Mouse (Mus musculus): ENCODE results near the gene Slc37a2.

The Slc37a2 gene

DNA sequence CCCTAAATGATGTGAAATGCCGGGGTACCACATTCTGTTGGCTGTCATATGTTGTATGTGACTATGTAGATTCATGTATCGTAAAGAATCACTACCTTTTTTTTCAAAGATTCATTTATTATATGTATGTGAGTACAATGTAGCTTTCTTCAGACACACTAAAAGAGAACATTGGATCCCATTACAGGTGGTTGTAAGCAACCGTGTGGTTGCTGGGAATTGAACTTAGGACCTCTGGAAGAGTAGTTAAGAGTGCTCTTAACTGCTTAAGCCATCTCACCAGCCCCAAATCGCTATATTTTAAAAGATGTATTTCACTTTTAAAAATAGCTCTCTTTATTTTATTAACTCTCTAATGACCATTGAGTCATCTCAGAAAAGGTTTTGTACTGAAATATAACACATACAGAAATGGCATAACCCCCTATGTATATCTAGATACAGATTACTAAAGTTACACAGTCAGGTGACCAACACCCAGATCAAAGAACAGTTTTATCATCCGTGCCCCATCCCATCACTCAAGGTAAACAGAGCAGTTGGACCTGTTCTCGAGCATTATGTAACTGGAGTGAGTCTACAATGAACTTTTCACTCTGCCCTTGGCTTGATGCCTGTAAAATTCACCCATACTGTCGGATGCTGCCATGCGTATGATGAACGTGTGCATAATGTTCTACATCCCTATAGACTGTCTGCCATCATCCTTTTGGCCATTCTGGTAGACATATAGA, 41.0 kb downstream of the Slc37a2 start:
- peak; percentile 15 to 28 for DNase-seq

DNA sequence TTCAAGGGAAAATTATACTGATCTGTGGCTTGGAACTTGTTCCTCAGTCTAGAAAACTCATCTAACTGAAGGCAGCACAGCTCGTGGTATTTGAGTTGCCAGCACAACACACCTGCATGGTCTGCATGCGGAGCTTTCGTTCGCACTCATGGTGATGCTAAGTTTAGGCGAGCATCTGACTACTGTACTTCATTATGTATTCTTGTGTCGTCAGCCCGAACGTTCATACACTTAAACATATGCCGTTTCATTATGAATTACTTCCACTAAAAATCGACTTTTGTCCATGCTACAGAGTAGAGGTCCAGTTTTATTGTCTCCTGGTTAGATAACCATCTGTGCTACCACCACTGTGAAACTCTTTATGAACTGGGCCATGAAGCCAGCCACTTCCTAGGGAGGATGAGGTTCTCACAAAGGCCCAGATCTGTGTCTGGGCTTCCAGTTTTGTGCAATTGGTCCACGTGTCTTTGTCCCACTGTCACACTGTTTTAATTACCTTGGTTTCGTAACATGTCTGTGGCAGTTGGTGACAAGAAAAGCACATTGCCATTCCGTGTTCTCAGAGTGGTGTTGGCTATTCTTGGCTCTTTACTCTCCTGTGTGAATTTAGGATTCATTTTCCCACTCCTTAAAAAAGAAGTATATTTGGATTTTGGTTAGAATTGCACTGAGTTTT, 42.3 kb downstream of the Slc37a2 start:
- no peak for DNase-seq

DNA sequence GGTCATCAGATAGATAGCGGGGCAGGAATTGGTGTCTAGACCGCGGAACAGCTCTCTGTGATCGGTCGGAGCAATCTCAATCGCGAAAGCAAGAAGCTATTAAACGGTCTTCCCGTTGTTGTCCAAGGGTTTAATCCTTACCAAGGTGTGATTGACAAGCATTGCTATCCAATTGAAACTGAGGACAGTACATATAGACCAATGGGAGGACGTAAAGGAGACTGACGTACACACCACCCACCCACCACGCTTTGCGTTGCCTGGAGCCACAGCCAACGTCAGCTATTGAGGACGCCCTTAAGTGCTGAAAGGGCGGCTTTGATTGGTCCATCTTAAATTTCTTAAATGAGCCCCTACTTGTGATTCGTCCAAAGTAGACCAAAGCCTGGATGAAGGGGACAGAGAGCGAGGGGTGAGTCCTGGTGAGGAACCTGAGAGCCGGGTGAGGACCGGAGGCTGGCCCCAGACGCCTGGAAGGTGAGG, 47.6 kb downstream of the Slc37a2 start, which contains the start of gene Tmem218:
Tmem218 (plus strand) TSS at position 295 of the 483 bp plus-strand sequence.
- DNase-seq: peak; percentile 91 to 97

DNA sequence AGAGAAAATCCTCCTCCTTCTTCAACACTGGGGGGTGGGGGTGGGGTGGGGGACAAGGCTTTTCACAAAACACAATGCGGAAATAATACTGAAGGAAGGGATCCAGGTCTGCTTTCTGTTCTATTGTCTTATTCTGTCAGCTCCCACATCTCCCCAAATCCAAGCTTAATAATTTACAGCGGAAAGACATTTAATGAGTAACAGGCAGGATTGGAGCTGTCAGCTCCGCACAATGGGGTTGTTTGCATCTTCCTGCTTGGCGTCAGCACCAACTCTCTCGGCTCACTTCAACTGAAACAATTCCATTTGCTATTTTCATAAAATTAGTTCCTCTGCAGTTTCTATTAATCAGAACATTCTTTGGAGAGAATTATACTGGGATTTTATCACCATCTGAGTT, 51.7 kb downstream of the Slc37a2 start:
- peak; percentile 32 to 66 for DNase-seq

DNA sequence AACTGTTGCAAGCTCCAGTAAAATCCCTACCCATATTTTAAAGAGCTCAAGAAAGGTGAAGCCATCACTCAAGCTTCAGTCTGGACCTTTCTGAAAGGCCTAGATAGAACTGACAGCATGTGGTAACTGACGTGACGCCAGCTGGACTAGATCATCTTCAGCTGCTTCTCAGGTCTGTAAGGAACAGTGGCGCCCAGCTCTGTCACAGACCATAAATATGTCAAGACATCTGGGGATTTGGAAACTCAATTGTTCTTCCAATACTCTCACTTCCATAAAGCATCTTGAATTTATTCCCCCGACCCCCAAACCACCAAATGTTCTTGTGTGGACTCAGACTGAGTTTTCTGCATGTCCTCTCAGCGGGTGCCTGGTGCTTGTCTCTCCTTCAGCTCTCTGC, 55.1 kb downstream of the Slc37a2 start:
- no peak for DNase-seq

DNA sequence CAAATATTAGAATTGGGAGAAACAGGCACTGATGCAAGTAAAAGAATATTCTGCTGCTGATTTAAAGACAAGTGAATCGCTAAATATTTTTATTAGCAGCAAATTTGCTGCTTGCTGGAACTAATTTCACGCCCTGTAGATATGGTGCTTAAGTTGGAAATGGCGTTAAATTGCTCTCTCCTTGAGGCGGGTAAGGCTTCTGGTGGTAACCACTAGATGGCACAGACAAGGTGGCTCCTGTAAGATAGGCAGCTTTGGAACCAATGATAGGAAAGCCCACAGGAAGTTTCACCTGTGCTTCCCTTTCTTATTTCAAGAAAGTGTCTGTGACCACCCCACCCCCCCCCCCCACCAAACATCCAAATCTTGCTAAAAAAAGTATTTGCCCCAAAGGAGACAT, 58.5 kb downstream of the Slc37a2 start:
- DNase-seq: no peak

DNA sequence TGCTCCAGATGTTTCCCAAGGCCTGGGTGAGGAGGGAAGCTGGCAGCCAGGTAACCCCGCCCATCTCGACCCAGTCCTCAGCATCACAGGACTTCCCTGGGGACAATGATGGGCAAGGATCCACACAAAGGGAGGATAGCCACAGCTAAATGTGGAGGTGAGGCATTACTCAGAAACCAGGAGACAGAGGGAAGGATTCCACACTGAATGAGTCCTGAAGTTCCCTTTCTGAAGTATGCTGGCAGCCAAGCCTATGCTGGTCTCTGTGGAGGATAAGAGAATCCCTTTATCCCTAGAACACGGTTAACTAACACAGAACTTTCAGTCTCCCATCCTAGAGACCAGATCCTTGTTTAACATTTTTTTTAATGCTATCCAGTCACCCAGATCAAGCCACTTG, 67.5 kb downstream of the Slc37a2 start:
- no peak for DNase-seq

DNA sequence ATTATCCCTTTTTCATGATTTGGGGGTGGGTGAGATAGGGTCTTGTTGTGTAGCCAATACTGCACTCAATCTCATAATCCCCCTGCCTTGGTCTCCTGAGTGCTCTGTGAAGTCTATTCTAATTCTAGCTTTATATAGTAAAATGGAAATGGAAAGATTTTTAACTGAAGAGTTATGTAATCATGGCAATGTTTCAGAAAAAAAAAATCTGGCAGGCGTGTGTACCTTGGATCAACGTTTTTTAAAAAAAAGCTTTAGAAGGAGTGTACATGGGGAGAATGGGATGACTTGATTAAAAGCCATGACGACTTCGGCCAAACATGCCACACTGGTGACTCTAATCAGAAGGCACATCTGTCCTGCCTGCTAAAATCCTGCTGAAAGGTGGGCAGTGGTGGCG, 68.1 kb downstream of the Slc37a2 start:
- DNase-seq: no peak

DNA sequence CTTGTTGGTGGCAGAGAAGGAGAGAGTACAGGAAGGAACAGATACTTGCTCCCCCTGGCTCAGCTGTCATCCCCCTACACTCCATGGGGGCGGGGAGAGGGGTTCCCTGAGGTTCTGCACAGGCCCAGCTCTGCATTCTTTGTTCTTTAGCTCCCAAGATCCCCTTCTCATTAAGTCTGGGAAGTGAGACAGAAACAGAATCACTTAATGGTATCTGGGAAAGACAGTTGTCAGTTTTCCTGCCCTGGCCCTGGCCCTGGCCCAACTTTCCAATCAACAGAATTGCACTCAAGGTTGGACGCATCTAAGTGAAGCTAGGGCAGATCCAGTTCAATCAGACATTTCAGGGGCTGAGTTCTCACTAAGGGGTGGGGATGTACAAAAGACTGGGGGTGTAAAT, 72.4 kb downstream of the Slc37a2 start:
- no peak for DNase-seq

DNA sequence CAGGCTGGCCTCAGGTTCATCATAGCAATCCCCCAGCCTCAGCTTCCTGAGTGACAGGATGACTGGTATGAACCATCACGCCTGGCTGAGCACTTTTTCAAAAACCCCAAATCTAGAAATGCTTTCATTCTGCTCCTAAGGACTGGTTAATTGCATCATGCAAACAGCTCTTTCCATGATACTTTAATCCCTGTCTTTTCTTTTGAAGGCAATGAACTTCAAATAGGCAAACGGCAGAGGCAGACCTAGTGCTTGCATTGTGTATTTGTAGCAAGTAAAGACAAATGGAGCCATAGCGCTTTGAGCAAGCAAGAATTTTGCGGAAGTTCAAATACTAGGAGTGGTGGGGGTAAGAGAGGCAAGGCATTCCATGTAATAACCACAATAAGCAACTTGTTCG, 73.9 kb downstream of the Slc37a2 start:
- DNase-seq: no peak

DNA sequence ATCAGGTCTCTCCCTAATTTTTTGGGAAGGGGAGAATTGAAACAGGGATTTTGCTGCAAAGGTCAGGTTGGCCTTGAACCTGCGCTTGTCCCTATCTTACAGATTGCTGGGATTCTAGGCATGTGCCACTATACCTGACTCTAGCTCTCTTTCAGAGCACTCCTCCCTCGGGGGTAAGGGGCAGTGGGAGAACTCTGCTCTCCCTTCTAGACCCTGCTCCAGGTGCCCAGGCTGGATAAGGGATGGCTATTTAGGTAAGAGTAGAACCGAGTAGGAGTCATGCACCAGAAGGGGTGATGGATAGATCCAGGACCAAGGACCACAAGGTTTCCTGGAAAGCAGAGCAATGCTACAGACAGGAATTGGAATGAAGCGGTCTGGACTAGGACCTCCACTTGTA, 75.9 kb downstream of the Slc37a2 start:
- DNase-seq: no peak

DNA sequence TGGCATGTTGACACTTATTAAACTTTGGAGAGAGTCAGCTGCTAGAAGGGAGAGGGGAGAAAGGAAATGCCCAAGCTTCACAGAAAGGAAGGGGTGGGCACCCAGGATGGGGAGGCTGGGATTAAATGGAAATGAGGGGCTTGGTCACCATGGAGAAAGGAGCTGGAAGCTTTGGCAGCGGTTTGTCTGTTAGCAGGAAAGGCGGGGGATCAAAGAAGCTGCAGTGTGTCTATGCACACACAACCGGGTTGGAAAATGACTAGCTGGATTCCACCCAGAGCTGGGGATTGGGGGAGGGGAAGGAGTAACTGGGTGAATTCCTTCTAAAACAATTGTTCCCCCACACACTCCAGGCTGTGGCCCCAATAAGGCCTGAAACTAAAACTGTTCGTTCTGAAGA, 76.6 kb downstream of the Slc37a2 start:
- DNase-seq: no peak
